Mouse (Mus musculus) liver, adult 2 months (tissue): Measurements from ENCODE around the gene Efcab11. TPM values are rescaled to one million over a fixed set of nuclear protein-coding genes. Genes with fewer than 3 reads are reported as not detected.

ENCODE experiments used
- DNase-seq: peaks from one replicate; pipeline ENCODE4 v3.0.0-alpha.2; 2011; ENCODE audit warnings: low read depth, low spot score; ENCODE audit errors: extremely low read depth
- H3K27ac ChIP-seq: fragments of 200-500 bp; replicated peaks from 2 replicates; pipeline ENCODE4 v1.5.1; 2012; ENCODE audit warnings: low read depth, mild to moderate bottlenecking, control low read depth, inconsistent platforms, low read length; ENCODE audit not compliant: insufficient read depth
- H3K27me3 ChIP-seq: fragments of 200-500 bp; 2 replicates; pipeline ENCODE4 v1.6.1; 2012; ENCODE audit warnings: mild to moderate bottlenecking, moderate library complexity, low read length, inconsistent platforms; ENCODE audit not compliant: control insufficient read depth, insufficient read depth
- H3K36me3 ChIP-seq: fragments of 200-500 bp; 2 replicates; pipeline ENCODE4 v1.6.1; 2012; ENCODE audit warnings: low read length, inconsistent platforms; ENCODE audit not compliant: control insufficient read depth, insufficient read depth
- H3K4me1 ChIP-seq: fragments of 200-500 bp; 2 replicates; pipeline ENCODE4 v1.6.1; 2011; ENCODE audit warnings: low read length; ENCODE audit not compliant: control insufficient read depth, insufficient read depth
- H3K4me3 ChIP-seq: fragments of 200-500 bp; 2 replicates; pipeline ENCODE4 v1.5.1; 2011; ENCODE audit warnings: low read depth, mild to moderate bottlenecking, control low read depth, low read length, moderate library complexity; ENCODE audit not compliant: insufficient read depth
- H3K79me2 ChIP-seq: fragments of 200-500 bp; 2 replicates; pipeline ENCODE4 v1.6.1; 2012; ENCODE audit warnings: inconsistent platforms, mild to moderate bottlenecking, low read length, moderate library complexity; ENCODE audit not compliant: control insufficient read depth, insufficient read depth
- H3K9ac ChIP-seq: fragments of 200-500 bp; 2 replicates; pipeline ENCODE4 v1.6.1; 2012; ENCODE audit warnings: low read depth, mild to moderate bottlenecking, control low read depth, inconsistent platforms, low read length
- CTCF ChIP-seq: fragments of 200-500 bp; IDR thresholded peaks from 2 replicates; pipeline ENCODE4 v1.5.1; 2011; ENCODE audit warnings: low read depth, low read length, control low read depth
- POLR2A ChIP-seq: fragments of 200-500 bp; IDR thresholded peaks from 2 replicates; pipeline ENCODE4 v1.6.1; 2011; ENCODE audit warnings: low read length, control low read depth; ENCODE audit not compliant: insufficient read depth; ENCODE audit errors: extremely low read depth
- WGBS: fragments of 180-500 bp; shearing (Covaris S2); methylation state at CpG from one replicate; pipeline ENCODE4 v1.1.7; 2018; 5-methylcytosine and 5-hydroxymethylcytosine counted together
- polyA plus RNA-seq: library from polyadenylated mRNA; depleted of rRNA; stranded (reverse); fragments of >200 nt; gene quantifications from 2 replicates; pipeline ENCODE4 v1.2.3, GENCODE M21; 2012
- total RNA-seq: library from RNA; depleted of rRNA; stranded (reverse); fragments of >200 nt; gene quantifications from 2 replicates; pipeline ENCODE4 v1.2.3, GENCODE M21; 2014

Efcab11 gene
- total and polyA plus RNA-seq, 2 experiments, result 0.12 to 0.28 TPM

GRCm38 (mm10) chr12:99749391-99749790, 134.8 kb downstream of the Efcab11 start:
- Histone ChIP-seq H3K79me2 (no peaks in the 10 kb centered on the region), H3K27me3 (no peaks in the 10 kb centered on the region), H3K4me1 (no peaks in the 10 kb centered on the region), H3K9ac (no peak overlapping the region), H3K27ac (no peak overlapping the region), H3K4me3 (no peak overlapping the region), H3K36me3 (no peaks in the 10 kb centered on the region)
- no peak for DNase-seq
- WGBS, result 87% methylated on average over 3 of the region's 3 CpGs
- TF ChIP-seq CTCF (no peak), POLR2A (no peak)

GRCm38 (mm10) chr12:99741631-99742030, 142.6 kb downstream of the Efcab11 start:
- WGBS, result 71% methylated on average over 8 of the region's 8 CpGs

GRCm38 (mm10) chr12:99739211-99739610, 145.0 kb downstream of the Efcab11 start:
- H3K79me2 ChIP-seq, result no peaks in the 10 kb centered on the region
- no peak for DNase-seq
- 76% methylated on average over 5 of the region's 5 CpGs for WGBS
- no peak for TF ChIP-seq POLR2A
- TF ChIP-seq CTCF, result no peak
- no peaks in the 10 kb centered on the region for H3K27me3 ChIP-seq
- H3K36me3 ChIP-seq, result no peaks in the 10 kb centered on the region
- no peak overlapping the region for H3K9ac ChIP-seq
- no peak overlapping the region for H3K27ac ChIP-seq
- no peaks in the 10 kb centered on the region for H3K4me1 ChIP-seq
- no peak overlapping the region for H3K4me3 ChIP-seq

More at GRCm38 (mm10) chr12:99741631-99742030, 142.6 kb downstream of the Efcab11 start:
- DNase-seq, result no peak
- Histone ChIP-seq H3K27ac (no peak overlapping the region), H3K9ac (no peak overlapping the region), H3K4me3 (no peak overlapping the region), H3K4me1 (no peaks in the 10 kb centered on the region), H3K27me3 (no peaks in the 10 kb centered on the region), H3K36me3 (no peaks in the 10 kb centered on the region), H3K79me2 (no peaks in the 10 kb centered on the region)
- 0 out of 2 replicates have a peak, but pooled peaks have one; percentile 7 for TF ChIP-seq CTCF
- no peak for TF ChIP-seq POLR2A

- no peak for TF ChIP-seq CTCF
- no peaks in the 10 kb centered on the region for H3K79me2 ChIP-seq
- H3K4me1 ChIP-seq, result no peaks in the 10 kb centered on the region
- DNase-seq, result no peak
- no peak overlapping the region for H3K27ac ChIP-seq
- 91% methylated on average over 6 of the region's 6 CpGs for WGBS
- no peak overlapping the region for H3K4me3 ChIP-seq
- H3K27me3 ChIP-seq, result no peaks in the 10 kb centered on the region
- no peaks in the 10 kb centered on the region for H3K36me3 ChIP-seq
- H3K9ac ChIP-seq, result no peak overlapping the region
Measured at GRCm38 (mm10) chr12:99738256-99738655, 146.0 kb downstream of the Efcab11 start.

GRCm38 (mm10) chr12:99736971-99737370, 147.3 kb downstream of the Efcab11 start:
- no peak overlapping the region for H3K9ac ChIP-seq
- no peak for DNase-seq
- no peaks in the 10 kb centered on the region for H3K79me2 ChIP-seq
- no peaks in the 10 kb centered on the region for H3K36me3 ChIP-seq
- 83% methylated on average over 3 of the region's 3 CpGs for WGBS
- no peaks in the 10 kb centered on the region for H3K4me1 ChIP-seq
- no peak overlapping the region for H3K27ac ChIP-seq
- no peak overlapping the region for H3K4me3 ChIP-seq
- H3K27me3 ChIP-seq, result no peaks in the 10 kb centered on the region
- no peak for TF ChIP-seq POLR2A
- no peak for TF ChIP-seq CTCF

- H3K36me3 ChIP-seq, result no peaks in the 10 kb centered on the region
- H3K4me1 ChIP-seq, result no peaks in the 10 kb centered on the region
- H3K79me2 ChIP-seq, result no peaks in the 10 kb centered on the region
- no peak overlapping the region for H3K27ac ChIP-seq
- DNase-seq, result no peak
- WGBS, result 93% methylated on average over 10 of the region's 10 CpGs
- H3K9ac ChIP-seq, result no peak overlapping the region
- H3K27me3 ChIP-seq, result no peaks in the 10 kb centered on the region
- no peak for TF ChIP-seq CTCF
- no peak for TF ChIP-seq POLR2A
- H3K4me3 ChIP-seq, result no peak overlapping the region
Measured at GRCm38 (mm10) chr12:99735172-99735571, 149.1 kb downstream of the Efcab11 start.
